Mouse (Mus musculus) liver, postnatal 0 days (tissue): ENCODE data around the gene 9530003J23Rik.

Source experiments
- CTCF ChIP-seq: sonication (generic); IDR thresholded peaks from 2 replicates; pipeline ENCODE4 v1.5.1; 2016; ENCODE audit warnings: antibody characterized with exemption, low read depth
- EP300 ChIP-seq: IDR thresholded peaks from 2 replicates; pipeline ENCODE4 v1.6.1; 2016; ENCODE audit warnings: antibody characterized with exemption, low read depth, mild to moderate bottlenecking

- TF ChIP-seq CTCF = no peak
- TF ChIP-seq EP300 = no peak
Measured at GRCm38 (mm10) chr10:117259870-117260269, 21.4 kb upstream of the 9530003J23Rik start.
